Mouse (Mus musculus) C2C12 (cell line): ENCODE measurements at regions not wholly inside any gene's neighbourhood (a gene's known extent, or its start where the extent isn't known, plus 50 kb on each side); places are given as distances from the start of the nearest gene placed in this dataset.

ENCODE experiments used
- H3K27me3 ChIP-seq: one replicate; pipeline ENCODE4 v1.6.1; 2011; ENCODE audit not compliant: control insufficient read depth, insufficient read depth, insufficient read length
- H3K36me3 ChIP-seq: one replicate; pipeline ENCODE4 v1.6.1; 2011; ENCODE audit not compliant: control insufficient read depth, insufficient read depth
- H3K4me3 ChIP-seq: one replicate; pipeline ENCODE4 v1.5.1; 2011; ENCODE audit warnings: mild to moderate bottlenecking, control low read depth; ENCODE audit not compliant: poor library complexity, insufficient read depth, severe bottlenecking
- H3K79me2 ChIP-seq: one replicate; pipeline ENCODE4 v1.6.1; 2011; ENCODE audit not compliant: control insufficient read depth, insufficient read depth
- H3K79me3 ChIP-seq: one replicate; pipeline ENCODE4 v1.6.1; 2011; ENCODE audit warnings: low read depth, control low read depth
- H3ac ChIP-seq: one replicate; pipeline ENCODE3; 2011; ENCODE audit warnings: low read depth; ENCODE audit not compliant: control insufficient read depth, insufficient read length
- CEBPB ChIP-seq: IDR thresholded peaks from one replicate; pipeline ENCODE4 v1.6.1; 2011; ENCODE audit warnings: low read depth, mild to moderate bottlenecking, control low read depth, moderate library complexity
- CTCF ChIP-seq: IDR thresholded peaks from one replicate; pipeline ENCODE4 v1.5.1; 2011; ENCODE audit not compliant: control insufficient read depth, insufficient read depth, insufficient read length
- FOSL1 ChIP-seq: IDR thresholded peaks from one replicate; pipeline ENCODE4 v1.8.0; 2011; ENCODE audit warnings: mild to moderate bottlenecking, low read length; ENCODE audit not compliant: poor library complexity, insufficient read depth, severe bottlenecking
- MAX ChIP-seq: IDR thresholded peaks from one replicate; pipeline ENCODE4 v1.6.1; 2011; ENCODE audit warnings: mild to moderate bottlenecking, control low read depth
- MYOD1 ChIP-seq: IDR thresholded peaks from one replicate; pipeline ENCODE4 v1.6.1; 2011; ENCODE audit warnings: low read depth; ENCODE audit not compliant: control insufficient read depth, insufficient read length
- MYOG ChIP-seq: IDR thresholded peaks from one replicate; pipeline ENCODE4 v1.6.1; 2011; ENCODE audit not compliant: control insufficient read depth, insufficient read length; ENCODE audit errors: extremely low read depth
- USF1 ChIP-seq: IDR thresholded peaks from one replicate; pipeline ENCODE4 v1.6.1; 2011; ENCODE audit warnings: low read depth, mild to moderate bottlenecking, control low read depth, moderate library complexity

GRCm38 (mm10) chr16:74651244-74651643, 239.6 kb upstream of the Robo2 start:
- no peak overlapping the region for H3ac ChIP-seq
- no peaks in the 10 kb centered on the region for H3K27me3 ChIP-seq
- no peaks in the 10 kb centered on the region for H3K79me2 ChIP-seq
- no peaks in the 10 kb centered on the region for H3K79me3 ChIP-seq
- TF ChIP-seq USF1 (no peak), CTCF (no peak), FOSL1 (no peak)
- H3K4me3 ChIP-seq = no peak overlapping the region
- H3K36me3 ChIP-seq = no peaks in the 10 kb centered on the region

GRCm38 (mm10) chr16:74649207-74649606, 237.6 kb upstream of the Robo2 start:
- TF ChIP-seq CTCF = no peak
- TF ChIP-seq MYOG = no peak
- TF ChIP-seq USF1 = no peak
- TF ChIP-seq MAX = no peak
- TF ChIP-seq CEBPB = no peak
- no peak for TF ChIP-seq MYOD1
- no peak for TF ChIP-seq FOSL1
- H3ac ChIP-seq = no peak overlapping the region
- H3K4me3 ChIP-seq = no peak overlapping the region
- H3K79me3 ChIP-seq = no peaks in the 10 kb centered on the region
- no peaks in the 10 kb centered on the region for H3K79me2 ChIP-seq
- no peaks in the 10 kb centered on the region for H3K27me3 ChIP-seq
- H3K36me3 ChIP-seq = no peaks in the 10 kb centered on the region

GRCm38 (mm10) chr16:74648384-74648783, 236.8 kb upstream of the Robo2 start:
- Histone ChIP-seq H3ac (no peak overlapping the region), H3K4me3 (no peak overlapping the region), H3K79me2 (no peaks in the 10 kb centered on the region), H3K36me3 (no peaks in the 10 kb centered on the region), H3K27me3 (no peaks in the 10 kb centered on the region), H3K79me3 (no peaks in the 10 kb centered on the region)
- TF ChIP-seq CTCF = no peak

GRCm38 (mm10) chr16:74644750-74645366, 233.2 kb upstream of the Robo2 start:
- no peaks in the 10 kb centered on the region for H3K27me3 ChIP-seq
- H3K36me3 ChIP-seq = no peaks in the 10 kb centered on the region
- no peak overlapping the region for H3K4me3 ChIP-seq

GRCm38 (mm10) chr16:74639805-74640204, 228.2 kb upstream of the Robo2 start:
- Histone ChIP-seq H3K79me3 (no peaks in the 10 kb centered on the region), H3K27me3 (no peaks in the 10 kb centered on the region), H3K36me3 (no peaks in the 10 kb centered on the region), H3ac (no peak overlapping the region), H3K4me3 (no peak overlapping the region), H3K79me2 (no peaks in the 10 kb centered on the region)
- no peak for TF ChIP-seq MYOD1
- no peak for TF ChIP-seq CEBPB
- no peak for TF ChIP-seq USF1

More at GRCm38 (mm10) chr16:74644750-74645366, 233.2 kb upstream of the Robo2 start:
- no peak overlapping the region for H3ac ChIP-seq
- TF ChIP-seq MYOG (no peak), MYOD1 (no peak), CTCF (no peak), USF1 (no peak), MAX (no peak), CEBPB (no peak), FOSL1 (no peak)
- H3K79me2 ChIP-seq = no peaks in the 10 kb centered on the region
- no peaks in the 10 kb centered on the region for H3K79me3 ChIP-seq

- Histone ChIP-seq H3K36me3 (no peaks in the 10 kb centered on the region), H3K79me2 (no peaks in the 10 kb centered on the region), H3K79me3 (no peaks in the 10 kb centered on the region), H3K27me3 (no peaks in the 10 kb centered on the region), H3K4me3 (no peak overlapping the region), H3ac (no peak overlapping the region)
- no peak for TF ChIP-seq MYOG
- TF ChIP-seq USF1 = no peak
- no peak for TF ChIP-seq CEBPB
- TF ChIP-seq MAX = no peak
- no peak for TF ChIP-seq FOSL1
- no peak for TF ChIP-seq MYOD1
- TF ChIP-seq CTCF = no peak
Measured at GRCm38 (mm10) chr16:74637638-74638037, 226.0 kb upstream of the Robo2 start.
